Mouse (Mus musculus): ENCODE results near the gene 5730522E02Rik.

The 5730522E02Rik gene

DNA sequence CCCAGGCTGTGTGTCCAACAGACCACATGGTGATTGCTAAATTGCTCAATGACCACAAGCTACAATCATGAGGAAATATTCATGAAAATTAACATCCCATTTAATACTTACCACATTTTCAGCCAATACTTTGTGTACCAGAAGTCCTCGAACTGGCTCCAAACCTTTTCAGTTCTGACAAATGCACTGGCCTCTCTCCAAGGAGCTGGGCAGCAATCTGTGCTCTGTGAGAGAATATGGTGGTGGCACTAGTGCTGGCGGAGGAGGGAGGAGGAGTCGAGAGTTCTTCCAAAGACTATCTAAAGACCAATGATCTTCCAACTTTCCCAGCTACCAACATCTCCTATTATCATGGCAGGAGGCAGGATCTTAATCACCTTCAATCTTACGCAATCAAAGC, 525.8 kb downstream of the 5730522E02Rik start:
- no peak for DNase-seq (ENCODE audit: low read depth, low spot score)

DNA sequence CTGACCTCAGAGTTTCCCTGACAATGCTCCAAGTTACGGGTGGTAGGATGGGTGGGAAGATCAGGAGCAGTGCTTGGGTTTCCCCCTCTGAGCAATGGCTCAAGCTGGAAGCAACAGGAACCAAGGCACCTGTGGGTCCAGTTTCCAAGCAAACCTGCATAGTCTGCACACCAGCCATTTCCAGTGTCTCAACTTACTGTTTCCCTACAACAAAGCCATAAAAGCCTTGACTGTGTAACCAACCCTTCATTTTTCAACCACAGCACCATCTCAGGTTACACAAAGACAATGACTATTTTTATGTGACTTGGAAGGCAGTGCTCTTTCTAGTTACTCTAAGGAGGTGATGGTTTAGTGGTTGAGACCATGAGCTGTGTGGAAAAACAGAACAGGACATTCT, 530.7 kb downstream of the 5730522E02Rik start:
- DNase-seq (ENCODE audit: low read depth, low spot score) = no peak

DNA sequence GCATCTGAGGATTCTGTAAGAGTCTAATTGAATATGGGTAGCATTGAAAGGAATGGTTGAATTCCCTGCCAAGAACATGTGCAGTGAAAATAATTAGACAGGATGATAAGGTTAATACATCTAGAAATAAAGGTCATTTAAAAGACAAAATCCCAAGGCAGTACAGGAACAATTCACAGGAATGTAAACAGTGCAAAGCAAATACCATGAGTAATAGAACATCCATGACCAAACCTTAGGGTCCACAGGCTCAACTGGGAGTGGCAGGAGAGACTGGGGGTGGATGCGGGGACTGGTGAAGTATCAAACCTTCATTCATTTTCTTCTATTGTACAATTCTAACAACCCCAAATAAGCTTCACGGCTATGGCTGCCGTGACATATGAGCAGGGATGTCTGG, 536.4 kb downstream of the 5730522E02Rik start:
- no peak for DNase-seq (ENCODE audit: low read depth, low spot score)

DNA sequence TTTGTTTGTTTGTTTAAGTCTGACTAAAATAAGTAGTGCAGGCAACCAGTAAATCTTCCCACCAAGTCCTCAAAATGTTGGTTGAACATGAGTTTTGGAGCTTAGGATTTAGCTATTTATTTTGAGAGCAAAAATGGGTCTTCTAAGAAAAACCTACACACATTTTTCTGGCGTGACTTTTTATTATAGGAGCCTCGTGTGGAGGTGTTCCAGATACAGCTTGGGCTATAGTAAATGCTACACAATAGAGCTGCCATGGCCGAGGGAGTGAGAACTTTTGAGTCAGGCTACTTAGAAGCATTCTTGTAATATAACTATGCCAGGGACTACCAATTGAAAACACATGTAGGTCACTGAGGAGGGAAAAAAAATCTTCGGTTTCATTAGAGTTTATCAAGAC, 540.5 kb downstream of the 5730522E02Rik start:
- peak; percentile 41 for DNase-seq (ENCODE audit: low read depth, low spot score)

DNA sequence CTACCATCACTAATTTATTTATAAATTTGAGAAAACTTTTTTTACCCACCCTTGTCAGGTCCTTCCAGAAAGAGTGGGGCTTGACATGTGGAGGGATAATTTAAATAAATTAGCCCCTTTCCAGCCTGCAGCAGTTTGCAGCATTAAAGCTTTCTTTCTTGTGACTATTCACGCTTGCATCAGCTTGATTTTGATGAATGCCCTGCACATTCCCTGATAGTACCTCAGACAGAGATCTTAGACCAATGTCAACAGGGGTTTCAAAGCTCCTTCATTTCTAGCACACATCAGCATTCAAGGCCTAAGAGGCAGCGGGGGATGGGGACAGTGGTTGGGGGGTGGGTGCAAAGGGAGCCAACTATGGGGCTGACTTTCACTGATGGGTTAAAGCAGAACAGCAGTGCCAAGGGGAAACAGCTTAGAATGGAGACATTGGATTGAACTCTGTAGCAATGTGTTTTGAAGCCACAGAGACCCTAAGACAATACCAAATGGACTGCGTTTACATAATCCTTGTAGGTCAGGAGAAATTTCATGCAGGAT, 545.9 kb downstream of the 5730522E02Rik start:
- DNase-seq (ENCODE audit: low read depth, low spot score) = no peak

DNA sequence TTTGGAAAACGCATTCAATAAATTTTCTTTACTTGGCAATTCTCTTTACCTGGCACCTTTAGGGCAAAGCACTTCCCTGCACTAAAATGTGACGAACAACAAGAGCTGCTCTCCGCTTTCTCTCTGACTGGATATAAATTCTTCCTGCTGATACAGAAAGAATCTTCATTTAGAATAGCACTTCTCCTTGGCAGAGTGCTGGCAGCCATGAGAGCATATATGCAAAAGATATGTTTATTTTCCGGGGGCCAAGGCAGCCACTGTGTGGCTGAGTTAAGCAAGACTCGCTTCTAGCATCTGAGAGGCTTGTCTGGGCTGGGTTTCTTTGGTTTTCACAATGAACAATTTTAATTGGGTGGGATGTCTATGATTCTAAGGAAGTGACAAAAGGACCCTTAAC, 564.3 kb downstream of the 5730522E02Rik start:
- DNase-seq (ENCODE audit: low read depth, low spot score) = no peak

DNA sequence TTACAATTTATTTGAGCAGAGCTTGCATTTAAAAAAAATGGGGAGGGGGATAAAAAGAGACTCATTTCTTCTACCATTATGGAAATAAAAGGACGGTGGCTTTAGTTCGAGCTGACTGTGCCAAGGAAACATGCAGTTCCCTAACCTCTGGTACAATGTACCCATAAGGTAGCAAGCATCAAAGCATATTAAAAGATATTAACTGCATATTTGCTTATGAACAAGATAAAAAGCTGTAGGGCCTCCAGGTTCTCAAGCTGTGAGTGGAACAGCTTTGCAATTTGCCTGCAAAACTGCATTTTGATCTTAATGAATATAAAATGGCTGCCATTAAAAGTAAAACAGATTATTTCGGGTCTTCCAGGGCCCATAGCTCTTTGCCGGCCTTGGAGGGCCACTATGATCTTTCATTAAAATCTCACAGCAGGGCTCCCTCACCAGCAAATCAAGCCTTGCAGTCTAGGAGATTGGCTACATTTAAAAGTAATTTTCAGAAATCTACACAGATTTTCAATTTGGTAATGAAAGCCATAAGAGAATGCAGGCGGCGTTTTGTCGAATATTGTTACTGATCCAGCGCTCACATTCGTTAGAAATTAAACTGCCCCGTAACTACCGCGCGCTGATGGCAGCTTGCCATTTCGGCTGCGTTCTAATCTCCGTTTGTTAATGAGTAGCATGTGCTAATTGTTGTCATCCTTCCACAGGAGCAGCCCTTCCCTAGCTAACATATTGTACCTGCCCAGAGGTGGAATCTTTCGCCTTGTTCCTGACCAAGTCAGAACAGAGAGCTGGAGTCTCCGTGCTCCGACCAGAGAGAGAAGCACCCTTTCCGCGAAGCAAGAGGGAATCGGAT, 565.6 kb downstream of the 5730522E02Rik start:
- DNase-seq (ENCODE audit: low read depth, low spot score) = no peak

DNA sequence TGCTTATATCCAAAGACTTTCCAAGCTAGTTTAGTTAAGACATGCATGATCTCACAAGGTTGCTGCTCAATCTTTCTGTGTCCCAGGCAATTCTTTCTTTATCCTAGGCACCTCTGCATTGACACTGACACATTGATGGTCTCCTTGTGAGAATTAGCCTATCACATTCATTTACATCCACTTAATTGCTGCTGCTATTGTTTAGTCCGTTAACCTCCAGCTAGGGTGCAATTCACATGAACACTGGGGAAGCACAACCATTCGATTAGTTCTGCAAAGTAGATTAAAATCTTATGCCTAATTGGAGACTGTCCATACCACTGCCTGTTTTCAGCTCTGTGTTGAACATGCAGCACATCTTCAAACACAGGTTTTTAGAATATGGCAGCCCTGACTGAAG, 603.7 kb downstream of the 5730522E02Rik start:
- DNase-seq (ENCODE audit: low read depth, low spot score) = no peak

DNA sequence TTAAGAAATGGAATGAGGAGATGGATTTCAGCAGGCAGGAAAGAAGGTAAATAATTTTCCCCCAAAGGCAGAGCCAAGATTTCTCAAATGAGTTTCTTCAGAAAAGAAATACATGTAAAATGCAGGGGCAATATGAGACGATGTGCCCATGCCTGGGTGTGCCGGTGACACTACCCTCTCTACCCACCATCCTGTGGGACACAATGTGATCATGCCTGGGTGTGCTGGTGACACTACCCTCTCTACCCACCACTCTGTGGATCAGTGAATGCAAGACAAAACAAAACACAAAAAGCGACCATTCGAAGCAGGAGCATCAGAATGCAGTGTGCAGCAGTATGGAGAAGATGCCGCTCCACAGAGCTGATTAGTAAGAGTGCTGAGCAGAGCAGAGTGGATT, 610.5 kb downstream of the 5730522E02Rik start:
- no peak for DNase-seq (ENCODE audit: low read depth, low spot score)

DNA sequence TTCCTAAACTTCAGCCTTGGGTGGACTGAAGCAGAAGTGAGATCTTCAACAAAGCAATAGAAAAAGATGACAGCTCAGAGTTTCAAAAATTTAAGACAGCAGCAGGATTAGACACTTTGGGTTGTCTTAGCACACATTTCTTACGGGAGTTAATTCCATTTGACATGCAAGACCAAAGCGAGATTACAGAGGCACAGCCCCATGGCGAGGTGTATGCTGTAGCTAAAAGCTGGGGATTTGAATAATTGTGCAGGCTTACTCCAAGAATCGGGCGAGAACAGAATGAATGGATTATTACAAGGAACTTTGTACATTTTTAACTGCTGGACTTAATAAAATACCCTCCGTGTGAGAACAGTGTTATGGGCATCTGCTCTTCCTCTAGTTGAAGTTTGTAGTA, 615.3 kb downstream of the 5730522E02Rik start:
- no peak for DNase-seq (ENCODE audit: low read depth, low spot score)

DNA sequence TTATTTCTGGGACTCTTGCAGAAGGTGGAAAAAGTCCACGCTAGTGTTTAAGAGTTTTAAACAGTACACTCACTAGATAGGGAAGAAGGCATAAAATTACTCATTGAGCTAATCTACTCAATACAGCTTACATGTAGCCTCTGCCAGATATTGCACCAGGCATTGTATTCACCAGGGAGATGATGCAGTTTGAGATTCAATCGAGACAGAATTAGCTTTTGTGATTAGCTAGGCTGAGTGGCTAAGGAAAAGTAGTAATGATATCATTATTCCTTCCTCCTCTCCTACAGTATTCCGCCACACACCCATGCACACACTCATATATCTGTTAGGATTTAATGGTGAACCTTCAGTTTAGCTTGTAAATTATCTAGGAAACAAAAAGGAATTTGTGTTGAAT, 615.8 kb downstream of the 5730522E02Rik start:
- DNase-seq (ENCODE audit: low read depth, low spot score) = no peak

DNA sequence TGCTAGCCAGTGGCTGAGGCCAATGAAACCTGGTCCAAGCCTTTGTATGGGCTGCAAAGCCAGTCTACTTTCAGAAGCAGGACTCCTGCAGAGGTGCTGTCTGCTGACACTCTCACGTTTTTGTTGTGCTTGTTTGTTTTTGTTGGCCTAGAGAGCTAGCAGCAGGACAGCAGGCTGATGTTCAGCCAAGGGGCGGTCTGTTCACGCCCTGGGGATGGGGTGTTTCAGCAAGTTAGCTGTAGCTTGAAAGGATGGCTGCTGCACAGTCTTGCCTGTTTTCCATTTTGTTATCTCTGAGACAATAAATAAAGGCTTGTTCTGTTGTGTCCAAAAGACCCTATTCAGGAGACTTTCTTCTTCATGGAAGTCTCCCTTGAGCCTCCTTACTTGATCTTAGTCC, 618.3 kb downstream of the 5730522E02Rik start:
- DNase-seq (ENCODE audit: low read depth, low spot score) = no peak

DNA sequence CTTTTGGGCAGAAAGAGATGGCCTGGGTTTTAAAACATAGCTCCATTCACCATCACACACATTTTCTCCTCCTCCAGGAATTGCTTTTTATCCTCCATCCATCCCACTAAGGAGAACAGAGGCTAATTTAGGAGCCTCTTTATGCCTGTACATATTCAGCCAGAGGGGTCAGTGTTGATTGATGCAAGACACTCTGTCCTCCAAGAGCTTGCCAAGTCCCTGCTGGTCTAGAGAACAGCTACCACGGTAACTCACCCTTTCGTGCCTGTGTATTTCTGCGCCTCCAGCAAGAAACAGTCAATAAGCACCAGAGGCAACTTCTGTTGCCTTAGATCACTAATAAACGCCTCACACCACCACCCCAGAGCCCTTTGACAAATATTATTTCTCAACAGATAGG, 620.3 kb downstream of the 5730522E02Rik start:
- DNase-seq (ENCODE audit: low read depth, low spot score) = no peak

DNA sequence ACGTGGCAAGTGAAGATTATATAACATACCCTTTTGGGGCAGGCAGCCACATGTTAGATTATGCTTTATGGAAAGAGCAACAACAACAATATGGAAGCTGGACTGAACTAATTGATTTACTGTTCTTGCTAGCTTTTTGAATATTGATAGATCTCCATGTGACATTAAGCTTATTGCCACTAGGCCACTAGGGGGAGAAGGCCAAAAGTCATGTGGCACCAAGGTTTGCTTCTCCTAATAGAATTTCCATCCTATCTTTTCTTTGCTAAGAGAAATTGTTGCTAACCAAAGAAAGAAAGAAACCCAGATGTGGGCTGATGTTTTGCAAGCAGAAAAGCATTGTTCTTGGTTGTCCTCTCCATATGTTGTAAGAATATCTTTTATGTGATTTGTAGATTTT, 621.1 kb downstream of the 5730522E02Rik start:
- no peak for DNase-seq (ENCODE audit: low read depth, low spot score)

DNA sequence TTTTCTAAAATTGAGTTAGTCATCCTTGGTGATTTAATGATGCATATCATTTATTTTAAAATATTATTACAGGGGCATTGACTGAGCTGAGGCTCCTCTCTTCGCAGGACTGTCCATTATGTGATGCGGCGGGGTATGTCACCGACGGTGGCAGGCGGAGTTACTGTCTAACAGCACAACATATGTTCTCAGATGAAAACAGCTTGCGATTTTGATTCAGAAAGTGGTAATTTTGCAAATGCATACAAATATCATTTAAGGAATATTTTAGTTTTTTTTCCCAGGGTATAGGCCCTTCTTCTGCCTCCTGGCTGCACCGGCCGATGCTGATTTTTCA, 636.5 kb downstream of the 5730522E02Rik start:
- DNase-seq (ENCODE audit: low read depth, low spot score) = no peak

DNA sequence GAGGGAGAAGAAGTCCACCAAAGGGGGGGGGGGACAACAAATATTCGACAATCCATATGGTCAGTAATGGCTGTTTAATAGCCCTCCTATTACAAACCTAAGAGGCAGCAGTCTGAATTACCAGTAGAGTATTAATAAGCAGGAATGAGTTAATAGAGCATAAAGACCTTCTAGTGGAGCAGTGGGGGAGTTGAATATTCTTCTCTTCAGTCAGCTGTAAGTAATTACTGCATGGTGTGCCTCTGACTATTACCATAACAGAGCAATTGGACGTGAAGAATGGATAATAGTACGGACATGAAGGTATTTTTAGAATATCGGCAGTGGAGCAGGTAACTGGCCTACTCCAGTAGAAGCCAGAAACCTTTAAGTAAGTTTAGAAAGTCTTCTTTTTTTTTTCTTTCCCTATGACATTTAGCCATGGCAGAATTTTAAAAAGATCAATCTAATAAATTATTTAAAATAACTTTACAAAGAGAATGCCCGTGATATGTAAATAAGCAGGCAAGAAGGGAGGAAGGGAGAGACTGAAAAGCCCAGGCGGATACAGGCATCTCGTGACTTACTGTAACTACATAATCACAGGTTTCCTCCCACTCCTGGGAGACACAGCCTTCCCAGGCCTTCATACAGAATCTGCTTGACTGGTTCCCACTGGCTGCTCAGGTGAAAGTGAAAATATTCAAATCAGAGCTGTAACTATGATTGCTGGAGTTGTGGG, 637.0 kb downstream of the 5730522E02Rik start:
- DNase-seq (ENCODE audit: low read depth, low spot score) = no peak

DNA sequence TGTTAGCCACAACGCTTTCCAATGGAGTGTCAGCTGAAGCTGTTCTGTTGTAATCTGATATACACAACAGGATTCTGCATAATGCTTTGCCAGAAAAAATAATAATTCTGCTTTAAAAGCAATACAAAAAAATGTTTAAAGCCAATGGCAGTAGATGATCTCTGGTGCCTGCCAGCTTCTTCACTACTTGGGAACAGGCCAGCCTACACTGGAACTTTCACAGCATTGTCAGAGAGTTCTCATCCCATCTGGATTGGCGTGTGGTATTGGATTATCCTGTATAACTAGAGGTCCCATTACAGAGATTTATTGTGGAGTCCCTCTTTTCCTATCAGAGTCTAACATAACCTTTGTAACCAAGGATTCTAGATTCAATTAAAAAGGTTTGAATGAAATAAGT, 639.2 kb downstream of the 5730522E02Rik start:
- DNase-seq (ENCODE audit: low read depth, low spot score) = no peak
